Mouse (Mus musculus): Measurements from ENCODE around the gene Dennd4a.

GRCm38 (mm10) chr9:64807061-64807808, 3.9 kb upstream of the Dennd4a start:
- TF ChIP-seq EP300 (optimal IDR thresholded peaks at IDR 0.05) (no peak), CTCF (IDR thresholded peaks at IDR 0.05; ENCODE audit: low read depth) (no peak)

All from stomach, postnatal 0 days (tissue).